Mouse (Mus musculus): ENCODE measurements at regions not wholly inside any gene's neighbourhood (a gene's known extent, or its start where the extent isn't known, plus 50 kb on each side); places are given as distances from the start of the nearest gene placed in this dataset.

DNA sequence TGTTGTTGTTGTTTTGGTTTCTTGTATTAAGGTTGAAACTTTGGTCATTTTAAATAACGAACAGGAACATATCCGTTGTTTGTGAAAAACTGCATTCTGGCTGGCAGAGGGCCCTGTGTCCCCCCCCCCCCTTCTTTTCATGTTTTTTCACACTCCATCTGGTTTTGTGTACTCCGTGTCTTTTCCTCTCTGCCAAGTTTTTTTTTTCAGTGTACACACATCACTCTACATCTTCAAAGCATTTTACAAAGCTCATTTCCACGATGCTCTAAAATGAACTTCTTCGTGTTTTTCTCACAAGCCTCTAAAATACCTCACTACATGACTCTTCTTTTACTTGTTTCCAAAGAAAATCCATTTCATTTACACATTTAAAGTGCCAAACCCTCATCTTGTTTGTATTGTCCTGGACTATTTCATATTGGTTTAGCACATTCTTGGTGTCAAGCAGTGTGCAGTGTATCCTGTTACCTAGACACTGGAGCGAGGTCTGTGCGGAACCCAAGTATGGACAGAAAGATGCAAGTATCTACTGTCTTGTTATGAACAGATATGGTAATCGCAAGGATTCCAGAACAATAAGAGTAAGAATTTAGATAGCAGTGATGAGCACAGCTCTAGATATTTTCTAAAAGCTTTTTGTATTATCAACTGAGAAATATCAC is 503.5 kb upstream of the Hsf2 start:
- TF ChIP-seq CTCF (IDR thresholded peaks at IDR 0.05; ENCODE audit: extremely low read depth, insufficient read depth, low read length) (no peak), POLR2A (IDR thresholded peaks at IDR 0.05; ENCODE audit: extremely low read depth, insufficient read depth, low read length) (no peak)
